Mouse (Mus musculus) ES-Bruce4 (cell line): ENCODE data around the gene Ctsd.

Experiments used
- CTCF ChIP-seq: IDR thresholded peaks from one replicate; pipeline ENCODE4 v1.8.1; 2011; ENCODE audit warnings: low read depth, low read length
- EP300 ChIP-seq: IDR thresholded peaks from 2 replicates; pipeline ENCODE4 v1.6.1; 2011; ENCODE audit warnings: low read depth, low read length; ENCODE audit not compliant: insufficient read depth
- POLR2A ChIP-seq: IDR thresholded peaks from one replicate; pipeline ENCODE4 v1.8.1; 2011; ENCODE audit warnings: low read length; ENCODE audit not compliant: insufficient read depth

GRCm38 (mm10) chr7:142326714-142327445, 61.0 kb downstream of the Ctsd start:
- no peak for TF ChIP-seq POLR2A
- no peak for TF ChIP-seq CTCF
- no peak for TF ChIP-seq EP300
